Mouse (Mus musculus) cerebellum, adult 2 months (tissue): ENCODE measurements around the gene Myo1a.

Experiments
- CTCF ChIP-seq: fragments of 200-500 bp; IDR thresholded peaks from 2 replicates; pipeline ENCODE4 v1.5.1; 2011; ENCODE audit warnings: low read depth, mild to moderate bottlenecking, control low read depth, low read length, moderate library complexity, borderline replicate concordance; ENCODE audit not compliant: insufficient read depth
- POLR2A ChIP-seq: fragments of 200-500 bp; IDR thresholded peaks from 2 replicates; pipeline ENCODE4 v1.6.1; 2011; ENCODE audit warnings: low read length, control low read depth, borderline replicate concordance; ENCODE audit not compliant: insufficient read depth

- TF ChIP-seq CTCF (no peak), POLR2A (no peak)
Observed at GRCm38 (mm10) chr10:127739083-127739660, 34.2 kb downstream of the Myo1a start, which contains the start of gene Zbtb39.
